Comparison of ENCODE assay signal across 36 mouse cellular contexts in the genomic region with DNA sequence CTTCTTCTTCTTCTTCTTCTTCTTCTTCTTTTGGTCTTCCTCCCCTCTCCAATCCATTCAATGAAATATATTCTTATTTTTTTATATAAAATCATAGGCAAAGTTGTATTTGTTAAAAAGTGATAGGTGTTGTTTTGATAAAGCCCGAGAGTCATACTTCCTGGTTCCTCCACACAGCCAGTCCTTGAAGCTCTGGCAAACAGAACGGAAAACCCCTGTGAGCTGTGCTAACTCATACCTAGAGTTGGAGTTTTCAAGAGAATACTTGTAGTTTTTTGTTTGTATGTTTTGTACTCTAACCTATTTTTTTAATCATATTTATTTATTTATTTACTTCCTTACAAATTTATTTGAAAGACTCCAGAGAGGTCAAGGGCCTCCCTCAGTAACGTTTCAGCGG. TPM values are rescaled to one million over a fixed set of nuclear protein-coding genes. Genes with fewer than 3 reads are reported as not detected.
"Had no signal": no experiment of that assay in that cellular context is flagged by ENCODE, and none has a peak within 500 bp of the region (broad histone marks: within the 10 kb centered on the region; RNA-seq: fewer than 3 reads in every experiment).

No protein-coding gene starts in this region.

- DNase-seq: left cerebral cortex, postnatal 4 days; liver; liver, embryonic 13.5 days; liver, postnatal 0 days; lung, adult 18-20 months; lung, adult 2 months; lung, embryonic 14.5 days; lung, postnatal 10 days; lung, postnatal 14 days; lung, postnatal 36 days; lung, postnatal 4 days; midbrain, embryonic 14.5 days had no signal

- H3K9ac ChIP-seq: limb, embryonic 12.5 days; limb, embryonic 13.5 days; limb, embryonic 15.5 days; liver, embryonic 12.5 days; liver, embryonic 13.5 days; liver, embryonic 14.5 days; liver, embryonic 15.5 days; liver, postnatal 0 days; lung, embryonic 14.5 days; lung, embryonic 15.5 days; midbrain, embryonic 12.5 days; midbrain, embryonic 13.5 days; midbrain, embryonic 15.5 days had no signal

- H3K4me3 ChIP-seq: limb, embryonic 10.5 days; limb, embryonic 12.5 days; limb, embryonic 13.5 days; limb, embryonic 15.5 days; liver, embryonic 12.5 days; liver, embryonic 13.5 days; liver, embryonic 15.5 days; lung, embryonic 15.5 days; megakaryocyte, embryonic 14.5 days; midbrain, embryonic 10.5 days; midbrain, embryonic 12.5 days; midbrain, embryonic 13.5 days; midbrain, embryonic 15.5 days; myocyte had no signal

- H3K36me3 ChIP-seq: limb, embryonic 10.5 days; limb, embryonic 12.5 days; limb, embryonic 13.5 days; limb, embryonic 15.5 days; liver, embryonic 12.5 days; liver, embryonic 13.5 days; liver, embryonic 15.5 days; lung, embryonic 15.5 days; midbrain, embryonic 10.5 days; midbrain, embryonic 12.5 days; midbrain, embryonic 13.5 days; midbrain, embryonic 15.5 days had no signal

- H3K27ac ChIP-seq: limb, embryonic 10.5 days; limb, embryonic 12.5 days; limb, embryonic 13.5 days; limb, embryonic 15.5 days; liver, embryonic 12.5 days; liver, embryonic 13.5 days; liver, embryonic 14.5 days; liver, embryonic 15.5 days; lung, embryonic 15.5 days; macrophage; midbrain, embryonic 10.5 days; midbrain, embryonic 12.5 days; midbrain, embryonic 13.5 days; midbrain, embryonic 15.5 days had no signal

- H3K4me2 ChIP-seq: limb, embryonic 12.5 days; limb, embryonic 13.5 days; limb, embryonic 15.5 days; liver, embryonic 11.5 days; liver, embryonic 12.5 days; liver, embryonic 13.5 days; liver, embryonic 15.5 days; lung, embryonic 14.5 days; lung, embryonic 15.5 days; midbrain, embryonic 11.5 days; midbrain, embryonic 12.5 days; midbrain, embryonic 13.5 days; midbrain, embryonic 15.5 days had no signal

- H3K27me3 ChIP-seq: limb, embryonic 13.5 days; limb, embryonic 15.5 days; liver, embryonic 12.5 days; liver, embryonic 13.5 days; liver, embryonic 15.5 days; lung, embryonic 15.5 days; midbrain, embryonic 12.5 days; midbrain, embryonic 13.5 days; midbrain, embryonic 15.5 days had no signal

- H3K9me3 ChIP-seq: limb, embryonic 10.5 days; limb, embryonic 12.5 days; limb, embryonic 13.5 days; limb, embryonic 15.5 days; liver, embryonic 12.5 days; liver, embryonic 13.5 days; liver, embryonic 15.5 days; lung, embryonic 15.5 days; megakaryocyte, embryonic 14.5 days; midbrain, embryonic 10.5 days; midbrain, embryonic 12.5 days; midbrain, embryonic 13.5 days; midbrain, embryonic 15.5 days had no signal

- H3K4me1 ChIP-seq: limb, embryonic 10.5 days; limb, embryonic 12.5 days; limb, embryonic 13.5 days; limb, embryonic 15.5 days; liver, embryonic 12.5 days; liver, embryonic 13.5 days; liver, embryonic 15.5 days; midbrain, embryonic 10.5 days; midbrain, embryonic 12.5 days; midbrain, embryonic 13.5 days; midbrain, embryonic 15.5 days had no signal

RNA-seq across cellular contexts. Expression of gene Qrfpr, which starts 9.4 kb away (rescaled TPM):
- total RNA-seq: liver, adult 2 months; megakaryocyte progenitor cell, adult 5-6 weeks; megakaryocyte-erythroid progenitor cell, adult 5-6 weeks; monocyte, adult 5-6 weeks had no signal
- polyA plus RNA-seq: limb, embryonic 11.5 days; liver, adult 2 months; liver, embryonic 11.5 days; liver, embryonic 12.5 days; liver, embryonic 13.5 days; liver, embryonic 14.5 days; liver, embryonic 15.5 days; liver, embryonic 16.5 days; liver, postnatal 0 days; lung, adult 2 months; macrophage; midbrain, embryonic 10.5 days; midbrain, embryonic 11.5 days; midbrain, embryonic 12.5 days; myocyte; neural tube, embryonic 11.5 days had no signal
